Mouse (Mus musculus) stomach, postnatal 0 days (tissue): Measurements from ENCODE around the gene Chil1. TPM values are rescaled to one million over a fixed set of nuclear protein-coding genes. Genes with fewer than 3 reads are reported as not detected.

ENCODE experiments used
- ATAC-seq: fragments of 200-750 bp; cut with Nextera tagmentation; 2 replicates; pipeline ENCODE4 v1.8.0; 2017; ENCODE audit not compliant: low FRiP score, low TSS enrichment
- DNase-seq: peaks from one replicate; pipeline ENCODE4 v3.0.0-alpha.2; 2016; ENCODE audit warnings: low spot score
- H3K27ac ChIP-seq: fragments of 300-500 bp; sonication (generic); replicated peaks from 2 replicates; pipeline ENCODE4 v1.5.1; 2014; ENCODE audit warnings: mild to moderate bottlenecking, control low read depth
- H3K27me3 ChIP-seq: fragments of 300-500 bp; sonication (generic); 2 replicates; pipeline ENCODE4 v1.6.1; 2014; ENCODE audit warnings: low read length; ENCODE audit not compliant: control insufficient read depth, insufficient read depth
- H3K36me3 ChIP-seq: fragments of 300-500 bp; sonication (generic); 2 replicates; pipeline ENCODE4 v1.6.1; 2014; ENCODE audit warnings: low read length, mixed read lengths; ENCODE audit not compliant: control insufficient read depth, insufficient read depth
- H3K4me1 ChIP-seq: fragments of 300-500 bp; sonication (generic); replicated peaks from 2 replicates; pipeline ENCODE4 v1.6.1; 2014; ENCODE audit warnings: antibody characterized with exemption; ENCODE audit not compliant: control insufficient read depth, insufficient read depth
- H3K4me2 ChIP-seq: fragments of 300-500 bp; sonication (generic); replicated peaks from 2 replicates; pipeline ENCODE4 v1.6.1; 2014; ENCODE audit warnings: low read depth, mild to moderate bottlenecking, control low read depth, moderate library complexity
- H3K4me3 ChIP-seq: fragments of 300-500 bp; sonication (generic); 2 replicates; pipeline ENCODE4 v1.5.1; 2014; ENCODE audit warnings: low read depth, low read length, control low read depth
- H3K9ac ChIP-seq: fragments of 300-500 bp; sonication (generic); 2 replicates; pipeline ENCODE4 v1.6.1; 2014; ENCODE audit warnings: mild to moderate bottlenecking, low read length, control low read depth, mixed read lengths
- H3K9me3 ChIP-seq: fragments of 300-500 bp; sonication (generic); 2 replicates; pipeline ENCODE4 v1.6.1; 2016; ENCODE audit warnings: low read length; ENCODE audit not compliant: control insufficient read depth
- CTCF ChIP-seq: IDR thresholded peaks from 2 replicates; pipeline ENCODE4 v1.5.1; 2016; ENCODE audit warnings: antibody characterized with exemption, low read depth, mild to moderate bottlenecking, moderate library complexity
- EP300 ChIP-seq: optimal IDR thresholded peaks from 2 replicates; pipeline ENCODE3; 2016; ENCODE audit warnings: antibody characterized with exemption
- WGBS: fragments of 180-500 bp; shearing (Covaris S2); extraction: QIAGEN DNeasy Blood & Tissue Kit; methylation state at CpG from one replicate; pipeline ENCODE4 v1.1.7; 2014; 5-methylcytosine and 5-hydroxymethylcytosine counted together
- polyA plus RNA-seq: library from polyadenylated mRNA; unstranded; fragments of >200 nt; fragmentation: Nextera tagmentation; extraction: Ambion mirVana; gene quantifications from 2 replicates; pipeline ENCODE4 v1.2.1, GENCODE M21; 2015

Gene Chil1
- polyA plus RNA-seq, 1 experiment from 2014 or later: 3.1 TPM

GRCm38 (mm10) chr1:134213405-134213804 lies 31.4 kb downstream of the Chil1 start:
- Histone ChIP-seq H3K36me3 (no peaks in the 10 kb centered on the region), H3K27ac (no peak overlapping the region), H3K9ac (no peak overlapping the region), H3K4me1 (no peaks in the 10 kb centered on the region), H3K4me3 (no peak overlapping the region), H3K9me3 (no peaks in the 10 kb centered on the region), H3K4me2 (no peak overlapping the region), H3K27me3 (no peaks in the 10 kb centered on the region)
- DNase-seq (no peak), ATAC-seq (no peak)
- 63% methylated on average over 7 of the region's 7 CpGs for WGBS
- TF ChIP-seq CTCF: no peak
- no peak for TF ChIP-seq EP300

GRCm38 (mm10) chr1:134215059-134215458 lies 33.1 kb downstream of the Chil1 start:
- H3K4me2 ChIP-seq: no peak overlapping the region
- DNase-seq: no peak
- no peaks in the 10 kb centered on the region for H3K36me3 ChIP-seq
- no peaks in the 10 kb centered on the region for H3K27me3 ChIP-seq
- H3K4me1 ChIP-seq: no peaks in the 10 kb centered on the region
- H3K9me3 ChIP-seq: no peaks in the 10 kb centered on the region
- no peak overlapping the region for H3K4me3 ChIP-seq
- no peak overlapping the region for H3K27ac ChIP-seq
- no peak overlapping the region for H3K9ac ChIP-seq
- WGBS: 63% methylated on average over 7 of the region's 7 CpGs
- no peak for TF ChIP-seq CTCF
- TF ChIP-seq EP300: no peak
- ATAC-seq: no peak

GRCm38 (mm10) chr1:134215751-134216628 lies 34.0 kb downstream of the Chil1 start:
- H3K4me2 ChIP-seq: no peak overlapping the region
- H3K9me3 ChIP-seq: no peaks in the 10 kb centered on the region
- H3K27me3 ChIP-seq: no peaks in the 10 kb centered on the region
- no peak overlapping the region for H3K9ac ChIP-seq
- no peak overlapping the region for H3K4me3 ChIP-seq
- ATAC-seq (no peak), DNase-seq (peak; percentile 42)
- WGBS: 44% methylated on average over 11 of the region's 11 CpGs
- no peaks in the 10 kb centered on the region for H3K36me3 ChIP-seq
- no peaks in the 10 kb centered on the region for H3K4me1 ChIP-seq
- TF ChIP-seq EP300 (no peak), CTCF (no peak)
- H3K27ac ChIP-seq: peak overlapping the region; percentile 25; the same call in 1 of the 2 replicates

GRCm38 (mm10) chr1:134216629-134216971 lies 34.6 kb downstream of the Chil1 start:
- TF ChIP-seq EP300 (no peak), CTCF (peak; percentile 38)
- Histone ChIP-seq H3K4me3 (no peak overlapping the region), H3K27me3 (no peaks in the 10 kb centered on the region), H3K4me2 (no peak overlapping the region), H3K4me1 (no peaks in the 10 kb centered on the region), H3K27ac (peak overlapping the region; percentile 24; the same call in 1 of the 2 replicates), H3K36me3 (no peaks in the 10 kb centered on the region), H3K9ac (no peak overlapping the region), H3K9me3 (no peaks in the 10 kb centered on the region)
- 66% methylated on average over 2 of the region's 2 CpGs for WGBS
- no peak for ATAC-seq
- no peak for DNase-seq

- Histone ChIP-seq H3K36me3 (no peaks in the 10 kb centered on the region), H3K4me3 (no peak overlapping the region), H3K9ac (no peak overlapping the region), H3K27ac (peak overlapping the region; percentile 84), H3K27me3 (no peaks in the 10 kb centered on the region), H3K4me2 (no peak overlapping the region), H3K9me3 (no peaks in the 10 kb centered on the region), H3K4me1 (no peaks in the 10 kb centered on the region)
- 36% methylated on average over 12 of the region's 12 CpGs for WGBS
- DNase-seq: peak; percentile 89
- ATAC-seq: peak; percentile 90
- no peak for TF ChIP-seq CTCF
- TF ChIP-seq EP300: no peak
Measured at GRCm38 (mm10) chr1:134217028-134217481, 35.1 kb downstream of the Chil1 start.

- H3K4me2 ChIP-seq: no peak overlapping the region
- no peaks in the 10 kb centered on the region for H3K4me1 ChIP-seq
- H3K27me3 ChIP-seq: no peaks in the 10 kb centered on the region
- peak overlapping the region; percentile 84 for H3K27ac ChIP-seq
- H3K9ac ChIP-seq: no peak overlapping the region
- no peak for ATAC-seq
- no peak overlapping the region for H3K4me3 ChIP-seq
- no peaks in the 10 kb centered on the region for H3K36me3 ChIP-seq
- H3K9me3 ChIP-seq: no peaks in the 10 kb centered on the region
- no peak for TF ChIP-seq EP300
- TF ChIP-seq CTCF: no peak
- 86% methylated on average over 3 of the region's 3 CpGs for WGBS
- no peak for DNase-seq
Measured at GRCm38 (mm10) chr1:134217942-134218341, 36.0 kb downstream of the Chil1 start.
